Mouse (Mus musculus) ES-Bruce4 (cell line): ENCODE data around the gene Clstn3. TPM values are rescaled to one million over a fixed set of nuclear protein-coding genes. Genes with fewer than 3 reads are reported as not detected.

ENCODE experiments used
- H3K27ac ChIP-seq: 2 replicates; pipeline ENCODE4 v1.5.1; 2012; ENCODE audit warnings: low read length, inconsistent platforms; ENCODE audit not compliant: insufficient read depth
- H3K27me3 ChIP-seq: 2 replicates; pipeline ENCODE4 v1.6.1; 2012; ENCODE audit warnings: mild to moderate bottlenecking, low read length, inconsistent platforms; ENCODE audit not compliant: control insufficient read depth, poor library complexity, insufficient read depth, severe bottlenecking
- H3K36me3 ChIP-seq: 2 replicates; pipeline ENCODE4 v1.6.1; 2012; ENCODE audit warnings: inconsistent platforms, mild to moderate bottlenecking, low read length, moderate library complexity; ENCODE audit not compliant: control insufficient read depth, poor library complexity, insufficient read depth, severe bottlenecking
- H3K4me1 ChIP-seq: one replicate; pipeline ENCODE4 v1.8.1; 2011; ENCODE audit warnings: low read length; ENCODE audit not compliant: control insufficient read depth, insufficient read depth
- H3K4me3 ChIP-seq: 2 replicates; pipeline ENCODE4 v1.5.1; 2011; ENCODE audit warnings: low read depth, mild to moderate bottlenecking, low read length
- H3K9ac ChIP-seq: 2 replicates; pipeline ENCODE4 v1.6.1; 2012; ENCODE audit warnings: low read depth, mild to moderate bottlenecking, inconsistent platforms; ENCODE audit not compliant: poor library complexity, severe bottlenecking
- H3K9me3 ChIP-seq: replicated peaks from 2 replicates; pipeline ENCODE4 v1.6.1; 2012; ENCODE audit warnings: mild to moderate bottlenecking, low read length, inconsistent platforms; ENCODE audit not compliant: control insufficient read depth, poor library complexity, insufficient read depth, severe bottlenecking
- CTCF ChIP-seq: IDR thresholded peaks from one replicate; pipeline ENCODE4 v1.8.1; 2011; ENCODE audit warnings: low read depth, low read length
- EP300 ChIP-seq: IDR thresholded peaks from 2 replicates; pipeline ENCODE4 v1.6.1; 2011; ENCODE audit warnings: low read depth, low read length; ENCODE audit not compliant: insufficient read depth
- POLR2A ChIP-seq: IDR thresholded peaks from one replicate; pipeline ENCODE4 v1.8.1; 2011; ENCODE audit warnings: low read length; ENCODE audit not compliant: insufficient read depth
- polyA plus RNA-seq: library from polyadenylated mRNA; stranded (reverse); fragments of >200 nt; gene quantifications from 2 replicates; pipeline ENCODE4 v1.2.4, GENCODE M21; 2011; ENCODE audit warnings: low read depth; ENCODE audit not compliant: missing spikeins, insufficient read depth, insufficient read length

The Clstn3 gene
- polyA plus RNA-seq, 1 experiment, result 17.1 TPM

DNA sequence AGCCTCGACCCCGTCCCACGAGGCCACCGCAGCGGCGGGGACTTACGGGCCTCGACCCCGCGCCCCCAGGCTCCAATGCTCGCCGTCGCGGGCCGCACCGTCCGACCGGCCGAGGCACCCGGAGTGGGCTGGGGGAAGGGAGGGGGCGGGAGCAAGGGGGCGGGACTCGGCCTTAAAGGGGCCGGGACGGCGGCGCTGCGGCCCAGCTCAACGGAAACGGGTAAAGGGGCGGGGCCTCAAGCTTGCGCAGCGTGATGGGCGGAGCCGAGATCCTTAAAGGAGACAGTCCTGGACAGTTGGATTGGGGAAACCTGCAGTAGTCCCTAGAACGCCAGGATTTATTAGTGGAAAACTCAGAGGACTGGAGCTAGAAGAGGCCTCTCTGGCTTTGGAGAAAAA is 49.7 kb downstream of the Clstn3 start, which contains the start of gene Pex5:
Pex5 (minus strand) TSS at position 141 of the 399 bp plus-strand sequence.
- peaks cover 10% of the 10 kb centered on the region for H3K36me3 ChIP-seq
- H3K4me1 ChIP-seq, result no peaks in the 10 kb centered on the region
- H3K9ac ChIP-seq, result peak within 1 kb of the TSS; percentile 96
- no peak for TF ChIP-seq POLR2A
- no peak for TF ChIP-seq CTCF
- no peak for TF ChIP-seq EP300
- H3K27ac ChIP-seq, result peak within 1 kb of the TSS; percentile 37
- peak within 1 kb of the TSS; percentile 98 for H3K4me3 ChIP-seq
- no peaks in the 10 kb centered on the region for H3K27me3 ChIP-seq
- H3K9me3 ChIP-seq, result no peaks in the 10 kb centered on the region

DNA sequence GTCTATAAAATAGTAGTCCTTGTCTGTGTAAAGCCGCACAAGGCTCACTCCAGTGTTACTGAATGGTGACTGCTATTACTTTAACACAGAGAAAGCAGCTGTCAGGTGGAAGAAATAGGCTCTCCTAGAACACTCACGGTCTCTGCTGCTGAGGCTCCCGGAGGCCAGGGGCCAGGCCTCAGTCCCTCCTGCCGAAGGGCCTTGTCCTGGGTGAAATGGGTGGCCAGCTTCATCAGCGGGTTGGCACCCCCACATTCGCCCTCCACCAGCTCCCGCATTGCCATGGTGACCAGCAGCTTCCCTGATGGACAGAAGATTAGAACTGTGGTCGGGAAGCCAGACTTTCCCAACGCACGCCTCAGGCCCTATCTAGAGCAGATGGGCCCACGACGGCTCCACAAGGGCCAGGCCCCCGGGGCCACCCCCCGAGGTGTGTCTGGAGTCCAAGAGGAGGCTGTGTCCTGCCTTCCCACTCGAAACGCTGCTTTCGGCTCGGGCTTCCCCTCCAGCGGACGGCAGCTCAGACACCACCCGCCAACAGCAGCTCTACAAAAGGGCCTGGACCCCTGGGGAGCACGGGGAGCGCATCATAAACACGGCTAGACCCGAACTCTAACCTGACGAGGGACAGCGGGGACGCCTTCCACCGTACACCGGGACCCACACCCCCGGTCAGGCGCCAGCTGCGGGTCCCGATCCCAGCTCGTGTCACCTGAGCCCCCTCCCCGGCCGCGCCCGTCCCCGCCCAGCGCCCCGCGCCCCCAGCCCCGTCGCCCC is 50.3 kb downstream of the Clstn3 start:
- Histone ChIP-seq H3K9me3 (no peaks in the 10 kb centered on the region), H3K36me3 (peaks cover 10% of the 10 kb centered on the region), H3K4me1 (no peaks in the 10 kb centered on the region), H3K27ac (no peak overlapping the region), H3K9ac (peak overlapping the region; percentile 96), H3K4me3 (peak overlapping the region; percentile 98), H3K27me3 (no peaks in the 10 kb centered on the region)
- TF ChIP-seq CTCF (no peak), EP300 (no peak), POLR2A (no peak)

DNA sequence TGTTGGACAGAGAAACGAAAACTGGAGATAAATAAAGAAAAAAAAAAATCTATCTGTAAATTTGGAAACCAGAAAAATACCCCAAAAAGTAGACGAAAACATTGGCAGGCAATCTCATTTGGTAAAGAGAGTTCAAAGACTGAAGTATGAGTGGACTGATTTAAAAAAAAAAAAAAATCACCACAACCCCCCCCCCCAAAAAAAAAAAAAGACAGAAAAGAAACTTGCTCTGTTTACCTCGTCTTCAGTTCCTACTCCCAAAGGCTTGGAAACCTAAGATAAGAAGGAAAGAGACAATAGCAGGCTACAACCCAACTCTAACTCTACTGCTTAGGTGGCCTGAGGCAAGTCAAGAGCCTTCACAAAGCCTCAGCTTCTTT is 50.8 kb downstream of the Clstn3 start:
- no peaks in the 10 kb centered on the region for H3K9me3 ChIP-seq
- peak overlapping the region; percentile 98; the same call in 1 of the 2 replicates for H3K4me3 ChIP-seq
- H3K27me3 ChIP-seq, result no peaks in the 10 kb centered on the region
- H3K36me3 ChIP-seq, result peaks cover 13% of the 10 kb centered on the region
- no peaks in the 10 kb centered on the region for H3K4me1 ChIP-seq
- no peak for TF ChIP-seq POLR2A
- no peak for TF ChIP-seq CTCF
- TF ChIP-seq EP300, result no peak
- peak overlapping the region; percentile 96 for H3K9ac ChIP-seq
- no peak overlapping the region for H3K27ac ChIP-seq

DNA sequence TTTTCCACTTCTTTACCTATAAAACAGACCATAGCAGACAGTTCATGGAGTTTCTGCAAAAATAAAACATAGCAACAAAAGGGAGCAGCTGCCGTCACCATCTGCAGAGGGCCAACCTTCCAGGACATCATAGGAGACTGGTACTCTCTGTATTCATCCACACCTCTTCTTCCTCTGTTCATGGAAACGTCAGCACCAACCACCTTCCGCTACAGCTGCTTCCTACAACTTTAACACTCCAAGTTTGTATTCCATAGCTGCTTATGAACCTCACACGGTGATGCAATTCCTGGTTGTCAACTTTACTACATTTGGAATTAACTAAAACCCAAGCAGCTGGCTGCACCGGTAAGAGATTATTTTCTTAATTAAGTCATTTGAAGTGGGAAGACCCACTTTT is 56.2 kb downstream of the Clstn3 start:
- TF ChIP-seq EP300, result no peak
- no peak for TF ChIP-seq POLR2A
- no peak for TF ChIP-seq CTCF
- no peak overlapping the region for H3K4me3 ChIP-seq
- H3K9me3 ChIP-seq, result no peaks in the 10 kb centered on the region
- no peaks in the 10 kb centered on the region for H3K27me3 ChIP-seq
- H3K4me1 ChIP-seq, result no peaks in the 10 kb centered on the region
- no peak overlapping the region for H3K27ac ChIP-seq
- H3K9ac ChIP-seq, result no peak overlapping the region
- peaks cover 28% of the 10 kb centered on the region for H3K36me3 ChIP-seq

DNA sequence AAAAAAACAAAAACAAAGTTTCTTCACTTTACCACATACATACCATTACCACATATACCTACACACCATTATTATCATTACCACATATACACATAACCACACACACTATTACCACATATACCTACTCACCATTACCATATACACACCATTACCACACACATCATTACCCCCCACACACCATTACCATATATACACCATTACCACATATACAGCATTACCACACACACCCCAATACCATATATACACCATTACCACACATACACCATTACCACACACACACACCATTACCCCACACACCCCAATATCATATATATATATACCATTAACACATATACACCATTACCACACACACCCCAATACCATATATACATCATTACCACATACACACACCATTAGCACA is 57.4 kb downstream of the Clstn3 start:
- no peak overlapping the region for H3K4me3 ChIP-seq
- H3K9me3 ChIP-seq, result no peaks in the 10 kb centered on the region
- no peak overlapping the region for H3K9ac ChIP-seq
- no peaks in the 10 kb centered on the region for H3K27me3 ChIP-seq
- H3K36me3 ChIP-seq, result peaks cover 26% of the 10 kb centered on the region
- no peak for TF ChIP-seq POLR2A
- TF ChIP-seq EP300, result no peak
- no peak for TF ChIP-seq CTCF
- no peak overlapping the region for H3K27ac ChIP-seq
- no peaks in the 10 kb centered on the region for H3K4me1 ChIP-seq

DNA sequence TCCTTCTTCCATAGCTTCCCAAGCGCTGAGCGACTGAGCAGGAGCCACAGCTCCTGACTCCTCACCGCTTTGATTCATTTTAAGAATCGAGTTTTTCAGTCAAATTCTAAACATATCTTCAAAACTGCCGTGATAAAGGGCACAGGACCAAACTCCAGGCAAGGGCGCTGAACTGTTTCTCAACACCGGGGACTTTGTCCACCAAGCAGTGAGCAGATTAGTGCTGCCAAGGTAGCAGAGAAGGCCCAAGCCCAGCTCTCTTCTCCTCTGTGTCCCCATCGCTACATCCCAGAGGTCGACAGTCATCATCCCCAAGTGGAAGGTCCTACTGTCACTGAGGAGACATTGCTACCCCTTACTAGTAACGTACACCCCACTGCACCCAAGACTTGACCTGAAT is 58.3 kb downstream of the Clstn3 start:
- TF ChIP-seq EP300 (no peak), POLR2A (no peak), CTCF (no peak)
- Histone ChIP-seq H3K36me3 (peaks cover 27% of the 10 kb centered on the region), H3K9me3 (no peaks in the 10 kb centered on the region), H3K4me1 (no peaks in the 10 kb centered on the region), H3K4me3 (no peak overlapping the region), H3K27ac (no peak overlapping the region), H3K27me3 (no peaks in the 10 kb centered on the region), H3K9ac (no peak overlapping the region)
